Mouse (Mus musculus) bone marrow macrophage, adult 2 months (primary cell): ENCODE results near the gene Clec2d. TPM values are rescaled to one million over a fixed set of nuclear protein-coding genes. Genes with fewer than 3 reads are reported as not detected.

Experiments used
- H3K27ac ChIP-seq: 2 replicates; pipeline ENCODE4 v1.5.1; 2012; ENCODE audit warnings: low read depth, low read length; ENCODE audit not compliant: insufficient read depth
- H3K4me1 ChIP-seq: 2 replicates; pipeline ENCODE4 v1.6.1; 2012; ENCODE audit warnings: low read length; ENCODE audit not compliant: control insufficient read depth, insufficient read depth
- H3K4me3 ChIP-seq: 2 replicates; pipeline ENCODE4 v1.5.1; 2012; ENCODE audit warnings: mild to moderate bottlenecking, low read length, moderate library complexity; ENCODE audit not compliant: insufficient read depth
- CTCF ChIP-seq: IDR thresholded peaks from 2 replicates; pipeline ENCODE4 v1.5.1; 2012; ENCODE audit warnings: low read depth, mild to moderate bottlenecking, low read length, moderate library complexity
- POLR2A ChIP-seq: IDR thresholded peaks from 2 replicates; pipeline ENCODE4 v1.6.1; 2012; ENCODE audit warnings: mild to moderate bottlenecking, low read depth, low read length, borderline replicate concordance
- polyA plus RNA-seq: library from polyadenylated mRNA; stranded (reverse); fragments of >200 nt; gene quantifications from 2 replicates; pipeline ENCODE4 v1.2.4, GENCODE M21; 2012; ENCODE audit not compliant: missing spikeins, insufficient read depth, insufficient read length

The Clec2d gene
- polyA plus RNA-seq, 1 experiment, result 118 TPM

DNA sequence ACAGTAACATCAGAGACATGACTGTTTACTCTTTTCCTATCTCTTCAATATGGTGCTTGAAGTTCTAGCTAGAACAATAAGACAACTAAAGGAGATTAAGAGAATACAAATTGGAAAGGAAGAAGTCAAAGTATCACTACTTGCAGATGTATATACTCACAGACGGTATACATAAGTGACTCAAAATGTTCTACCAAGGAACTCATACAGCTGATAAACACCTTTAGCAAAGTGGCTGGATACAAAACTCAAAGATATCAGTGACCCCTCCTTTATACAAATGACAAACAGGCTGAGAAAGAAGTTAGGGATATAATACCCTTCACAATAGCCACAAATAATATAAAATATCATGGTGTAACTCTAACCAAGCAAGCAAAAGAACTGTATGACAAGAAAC, 40.6 kb downstream of the Clec2d start:
- TF ChIP-seq POLR2A (no peak), CTCF (no peak)
- H3K27ac ChIP-seq, result no peak overlapping the region
- peaks cover 3% of the 10 kb centered on the region for H3K4me1 ChIP-seq
- no peak overlapping the region for H3K4me3 ChIP-seq

DNA sequence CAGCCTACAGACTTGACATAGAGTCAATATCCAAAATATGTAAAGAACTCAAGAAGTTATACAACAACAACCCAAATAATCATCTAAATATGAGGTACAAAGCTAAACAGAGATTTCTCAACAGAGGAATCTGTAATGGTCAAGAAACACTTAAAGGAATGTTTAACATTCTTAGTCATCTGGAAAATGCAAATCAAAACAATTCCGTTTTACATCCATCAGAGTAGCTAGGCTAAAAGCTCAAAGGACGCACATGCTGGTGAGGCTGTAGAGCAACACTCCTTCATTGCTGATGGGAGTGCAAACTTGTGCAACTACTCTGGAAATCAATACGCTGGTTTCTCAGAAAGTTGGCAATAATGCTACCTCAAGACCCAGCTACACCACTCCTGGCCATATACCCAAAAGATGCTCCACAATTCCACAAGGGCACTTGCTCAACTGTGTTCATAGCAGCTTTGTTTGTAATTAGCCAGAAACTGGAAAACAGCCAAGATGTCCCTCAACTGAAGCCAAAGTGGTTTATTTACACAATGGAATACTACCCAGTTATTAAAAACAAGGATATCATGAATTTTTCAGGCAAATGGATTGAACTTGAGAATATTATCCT, 41.9 kb downstream of the Clec2d start:
- H3K4me1 ChIP-seq, result no peaks in the 10 kb centered on the region
- H3K27ac ChIP-seq, result no peak overlapping the region
- no peak overlapping the region for H3K4me3 ChIP-seq
- TF ChIP-seq CTCF (no peak), POLR2A (no peak)

DNA sequence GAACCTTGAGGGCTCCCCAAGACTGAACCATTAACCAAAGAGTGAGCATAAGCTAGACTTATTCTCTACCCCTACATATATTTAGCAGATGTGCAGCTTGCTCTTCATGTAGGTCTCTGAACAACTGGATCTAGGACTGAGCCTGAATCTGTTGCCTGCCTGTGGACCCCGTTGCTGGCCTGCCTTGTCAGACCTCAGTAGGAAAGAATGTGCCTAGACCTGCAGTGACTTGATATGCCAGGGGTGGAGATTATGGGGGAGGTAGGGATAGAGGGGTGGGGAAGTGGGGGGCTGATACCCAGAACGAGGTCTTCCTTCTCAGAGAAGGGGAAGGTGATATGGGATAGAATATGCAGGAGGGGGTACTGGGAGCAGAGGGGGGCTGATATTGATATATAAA, 43.2 kb downstream of the Clec2d start:
- no peaks in the 10 kb centered on the region for H3K4me1 ChIP-seq
- H3K27ac ChIP-seq, result no peak overlapping the region
- no peak for TF ChIP-seq CTCF
- no peak for TF ChIP-seq POLR2A
- no peak overlapping the region for H3K4me3 ChIP-seq

DNA sequence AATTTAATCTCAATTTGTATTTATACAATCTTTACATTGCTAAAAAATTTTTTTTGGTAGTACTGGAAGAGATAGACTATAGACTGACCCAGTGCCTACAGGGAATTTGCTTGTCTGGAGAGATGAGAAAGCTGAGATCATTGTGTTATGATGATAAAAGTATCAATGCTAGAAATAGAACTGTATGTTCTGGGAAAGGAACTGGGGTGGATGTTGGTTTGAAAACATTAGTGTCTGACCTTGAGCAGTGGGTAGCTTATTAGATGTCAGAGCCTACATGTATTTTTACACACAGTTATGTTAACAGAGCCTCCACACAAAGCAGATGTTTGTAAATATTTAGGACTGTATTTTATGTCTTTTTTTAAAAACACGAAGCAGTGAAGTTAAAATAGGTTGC, 43.7 kb downstream of the Clec2d start:
- H3K4me1 ChIP-seq, result peaks cover 3% of the 10 kb centered on the region; the same call in 1 of the 2 replicates
- H3K27ac ChIP-seq, result no peak overlapping the region
- no peak for TF ChIP-seq POLR2A
- no peak for TF ChIP-seq CTCF
- no peak overlapping the region for H3K4me3 ChIP-seq

DNA sequence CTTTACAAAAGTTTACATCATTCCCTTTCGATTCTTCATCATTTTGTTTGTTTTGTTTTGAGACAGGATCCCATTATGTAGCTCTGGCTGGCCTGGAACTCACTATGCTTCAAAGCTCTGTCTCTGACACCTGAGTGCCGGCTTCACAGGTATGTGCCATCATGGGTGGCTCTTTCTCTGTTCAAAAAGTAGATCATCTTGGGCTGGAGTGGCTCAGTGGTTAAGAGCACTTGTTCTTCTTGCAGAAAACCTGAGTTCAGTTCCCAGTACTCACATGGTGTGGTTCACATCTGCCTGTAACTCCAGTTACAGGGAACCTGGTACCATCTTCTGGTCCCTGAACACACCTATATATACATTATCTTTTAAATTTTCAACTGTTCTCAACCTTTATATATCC, 44.7 kb downstream of the Clec2d start:
- H3K4me1 ChIP-seq, result peaks cover 13% of the 10 kb centered on the region
- TF ChIP-seq CTCF, result no peak
- TF ChIP-seq POLR2A, result no peak
- H3K27ac ChIP-seq, result no peak overlapping the region
- H3K4me3 ChIP-seq, result no peak overlapping the region

DNA sequence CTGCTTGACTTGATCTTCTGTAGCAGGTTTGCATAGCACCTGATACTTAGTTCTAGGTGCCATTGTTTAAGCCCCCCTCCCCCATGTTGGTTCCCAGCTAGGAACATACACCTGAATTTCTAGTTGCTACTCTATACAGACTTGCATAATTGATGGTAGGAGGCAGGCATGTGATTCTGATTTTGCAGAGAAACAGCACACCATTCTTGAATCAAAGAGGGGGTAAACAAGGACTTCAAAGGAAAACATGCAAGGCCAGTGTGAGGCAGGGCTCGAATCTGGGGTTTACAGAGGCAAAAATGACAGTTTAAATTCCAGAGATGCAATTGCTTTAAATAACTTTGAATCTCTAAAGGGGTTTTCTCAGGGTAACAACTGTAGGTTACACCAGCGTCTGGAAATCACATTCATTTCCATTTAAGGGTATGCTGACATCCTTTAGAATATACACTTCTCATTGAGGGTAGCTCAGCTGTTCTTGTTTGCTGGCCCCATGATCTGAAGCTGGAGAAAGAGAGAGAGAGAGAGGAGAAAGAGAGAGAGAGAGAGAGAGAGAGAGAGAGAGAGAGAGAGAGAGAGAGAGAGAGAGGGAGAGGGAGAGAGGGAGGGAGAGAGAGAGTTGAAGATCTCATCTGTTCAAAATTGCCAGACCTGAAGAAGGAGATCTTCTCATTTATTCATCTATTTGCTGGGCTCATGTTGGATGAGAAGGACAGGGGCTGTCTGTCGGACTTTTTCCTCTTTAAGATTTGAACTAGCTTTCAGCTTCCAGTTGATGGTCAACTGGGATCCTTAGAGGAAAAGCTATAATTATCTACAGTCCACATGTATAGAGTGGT, 48.7 kb downstream of the Clec2d start:
- Histone ChIP-seq H3K27ac (peak overlapping the region; percentile 99), H3K4me3 (no peak overlapping the region), H3K4me1 (peaks cover 44% of the 10 kb centered on the region)
- TF ChIP-seq CTCF, result no peak
- TF ChIP-seq POLR2A, result no peak

DNA sequence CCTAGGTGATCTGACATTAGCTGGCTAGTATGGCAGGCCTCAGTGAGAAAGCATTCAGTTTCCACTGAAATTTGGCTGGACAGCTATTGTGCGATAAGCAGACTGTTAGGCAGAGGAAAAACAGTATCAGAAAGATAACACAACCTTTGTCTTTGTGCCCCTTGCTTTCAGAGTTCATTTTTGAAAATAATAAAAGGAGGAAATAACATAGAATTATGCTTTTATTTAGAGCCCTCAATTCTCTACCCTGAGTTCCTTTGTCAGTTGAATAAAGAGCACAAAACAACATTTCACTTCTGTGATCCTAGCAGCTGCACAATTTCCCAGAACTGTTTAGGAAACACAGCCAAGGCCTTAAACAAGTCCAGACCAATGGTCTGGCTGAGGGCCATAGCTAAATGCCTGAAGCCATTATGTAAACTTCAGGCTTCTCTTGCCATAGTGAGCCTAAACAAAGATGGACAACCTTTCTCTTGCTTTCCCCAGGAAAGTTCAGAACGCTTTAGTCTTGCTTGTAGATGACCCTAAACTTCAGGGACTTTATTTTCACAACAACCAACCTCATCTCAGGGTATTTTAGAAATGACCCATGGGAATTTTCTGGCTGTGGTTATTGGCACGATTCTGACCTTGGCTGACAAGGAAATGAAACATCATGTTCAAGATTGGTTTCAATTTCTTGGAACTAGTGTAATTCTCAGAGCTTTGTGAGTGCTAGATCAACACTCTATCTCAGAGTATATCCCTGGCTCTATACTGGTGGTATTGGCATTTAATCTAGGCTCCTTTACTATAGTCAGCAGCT, 49.6 kb downstream of the Clec2d start:
- H3K27ac ChIP-seq, result peak overlapping the region; percentile 99
- TF ChIP-seq POLR2A (no peak), CTCF (no peak)
- H3K4me3 ChIP-seq, result no peak overlapping the region
- H3K4me1 ChIP-seq, result peaks cover 52% of the 10 kb centered on the region

DNA sequence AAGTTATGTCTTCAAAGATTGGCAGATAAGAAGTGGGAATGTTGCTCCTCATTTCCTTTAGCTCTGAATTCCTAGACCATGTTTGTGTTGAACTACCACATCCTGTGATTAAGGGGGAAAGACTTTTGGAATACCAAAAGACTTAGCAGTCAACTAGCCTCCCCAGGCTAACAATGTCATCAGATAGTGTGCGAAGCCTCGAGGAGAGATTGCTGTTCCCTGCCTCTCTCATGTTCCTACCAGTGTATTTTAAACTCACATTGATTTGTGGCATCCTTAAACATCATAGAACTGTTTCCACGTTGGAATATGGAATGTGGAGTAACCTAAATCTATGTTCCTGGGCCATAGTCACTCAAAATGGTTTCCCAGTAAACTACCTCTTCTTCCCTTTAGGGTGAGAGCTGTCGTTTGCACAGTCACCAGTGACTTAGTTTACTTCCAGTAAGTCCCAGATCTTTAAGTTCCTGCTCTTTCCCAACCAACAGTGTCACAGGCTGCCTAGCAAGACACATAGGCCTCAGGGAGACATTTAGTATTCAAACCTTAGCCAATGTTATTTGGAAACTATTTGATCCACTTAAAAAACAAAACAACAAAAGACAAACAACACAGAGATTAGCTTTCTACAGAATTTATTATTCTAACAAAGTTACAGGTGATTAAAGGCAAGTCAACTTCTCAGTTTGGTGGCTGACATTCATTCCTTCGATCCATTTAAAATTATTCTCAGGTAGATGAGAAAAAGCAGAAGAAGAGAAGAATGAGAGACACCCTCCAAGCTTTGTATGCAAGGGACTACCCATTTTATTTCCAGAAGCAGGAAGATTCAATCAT, 51.8 kb downstream of the Clec2d start:
- peaks cover 69% of the 10 kb centered on the region for H3K4me1 ChIP-seq
- no peak overlapping the region for H3K4me3 ChIP-seq
- TF ChIP-seq POLR2A, result no peak
- no peak for TF ChIP-seq CTCF
- H3K27ac ChIP-seq, result peak overlapping the region; percentile 99

DNA sequence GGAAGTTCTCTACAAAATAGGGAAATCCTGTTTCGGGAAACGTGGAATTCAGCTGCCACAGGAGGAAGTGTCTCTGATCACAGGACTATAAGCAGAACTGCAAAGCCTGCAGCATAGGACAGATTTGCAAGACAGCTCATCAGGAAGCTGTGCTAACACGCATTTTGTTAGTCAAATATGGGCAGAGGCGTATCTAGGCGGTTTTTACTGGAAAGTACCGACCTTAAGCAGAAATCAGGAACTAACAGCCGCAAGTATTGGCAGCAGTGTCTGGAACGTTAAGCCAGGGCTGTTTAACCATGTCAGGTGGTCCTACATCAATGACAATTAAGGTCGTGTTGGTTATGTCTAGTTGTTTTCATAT, 52.4 kb downstream of the Clec2d start:
- H3K4me1 ChIP-seq, result peaks cover 69% of the 10 kb centered on the region
- no peak overlapping the region for H3K4me3 ChIP-seq

More for the DNA sequence above, 52.4 kb downstream of the Clec2d start:
- TF ChIP-seq POLR2A (no peak), CTCF (no peak)
- H3K27ac ChIP-seq, result peak overlapping the region; percentile 99
